Mouse (Mus musculus) CD4-positive, CD25-positive, alpha-beta regulatory T cell, adult 4 months (primary cell): ENCODE results near the gene Hpcal4. TPM values are rescaled to one million over a fixed set of nuclear protein-coding genes. Genes with fewer than 3 reads are reported as not detected.
"Not testable (repeated sequence)": the region's sequence is repeated elsewhere in the genome, so short reads cannot be mapped to it uniquely, and the experiment has no call there.

Source experiments
- ATAC-seq: one replicate; pipeline ENCODE4 v1.8.0; 2017
- polyA plus RNA-seq, 2 experiments: library from polyadenylated mRNA; unstranded; fragments of 100-300 nt; shearing (Covaris generic); gene quantifications; one replicate each; pipeline ENCODE4 v1.2.1; 2017

Gene Hpcal4
- not detected for polyA plus RNA-seq

DNA sequence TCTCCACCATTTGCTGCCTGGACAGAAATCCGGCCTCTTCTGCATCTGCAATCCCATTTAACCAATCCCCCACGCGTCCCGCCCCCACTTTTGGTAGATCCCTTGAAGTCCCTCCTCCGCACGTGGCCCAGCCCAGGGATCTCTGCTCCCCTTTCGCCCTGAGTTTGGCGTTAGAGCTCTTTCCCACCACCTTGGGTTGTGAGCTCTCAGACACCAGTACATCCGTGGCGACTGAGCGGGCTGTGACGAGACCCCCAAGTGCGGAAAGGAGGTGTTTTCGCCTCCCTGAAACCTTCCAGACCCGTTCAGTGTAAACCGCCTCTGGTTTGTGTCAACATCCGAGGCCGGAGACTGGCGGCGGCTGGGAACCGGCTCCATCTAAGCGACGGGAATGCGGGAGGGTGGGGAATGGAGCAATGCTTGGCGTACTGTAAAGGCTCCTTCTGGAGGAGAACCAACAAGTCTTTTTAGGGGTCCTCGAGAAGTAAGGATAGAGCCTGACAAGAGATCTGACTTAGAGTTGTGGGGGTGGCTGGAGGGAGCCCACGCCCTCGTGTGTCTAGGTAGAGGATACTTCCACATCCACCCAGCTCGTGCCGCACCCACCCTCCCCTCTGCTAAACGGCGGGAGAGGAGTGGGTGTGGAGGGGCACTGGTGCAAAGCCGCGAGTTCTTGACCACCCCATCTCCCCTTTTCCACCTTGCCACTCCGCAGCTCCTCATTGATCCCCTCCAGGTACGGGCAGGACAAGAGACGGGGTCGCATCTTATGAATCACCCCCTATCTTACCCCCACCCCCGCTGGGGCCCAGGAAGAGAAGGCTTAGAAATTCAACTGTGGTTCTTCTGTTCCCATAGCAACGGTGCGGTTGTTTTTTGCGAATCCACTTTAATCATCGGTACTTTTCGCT is at the start of gene Hpcal4:
Hpcal4 (plus strand) TSS at position 900 of the 911 bp plus-strand sequence.
- ATAC-seq = peak; percentile 65

DNA sequence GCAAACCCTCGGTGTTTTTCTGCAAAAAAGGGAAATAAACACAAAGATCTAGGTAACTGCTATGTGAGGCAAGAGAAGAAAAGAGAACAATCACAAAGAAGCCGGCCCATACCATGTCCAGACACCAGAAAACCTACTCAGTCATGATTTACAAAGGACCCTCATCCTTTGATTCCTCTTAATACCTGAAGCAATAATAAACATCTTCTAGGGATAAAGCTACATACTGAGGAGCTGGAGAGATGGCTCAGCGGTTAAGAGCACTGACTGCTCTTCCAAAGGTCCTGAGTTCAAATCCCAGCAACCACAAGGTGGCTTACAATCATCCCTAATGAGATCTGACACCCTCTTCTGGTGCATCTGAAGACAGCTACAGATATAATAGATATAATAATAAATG is 45.5 kb upstream of the Hpcal4 start:
- no peak for ATAC-seq

DNA sequence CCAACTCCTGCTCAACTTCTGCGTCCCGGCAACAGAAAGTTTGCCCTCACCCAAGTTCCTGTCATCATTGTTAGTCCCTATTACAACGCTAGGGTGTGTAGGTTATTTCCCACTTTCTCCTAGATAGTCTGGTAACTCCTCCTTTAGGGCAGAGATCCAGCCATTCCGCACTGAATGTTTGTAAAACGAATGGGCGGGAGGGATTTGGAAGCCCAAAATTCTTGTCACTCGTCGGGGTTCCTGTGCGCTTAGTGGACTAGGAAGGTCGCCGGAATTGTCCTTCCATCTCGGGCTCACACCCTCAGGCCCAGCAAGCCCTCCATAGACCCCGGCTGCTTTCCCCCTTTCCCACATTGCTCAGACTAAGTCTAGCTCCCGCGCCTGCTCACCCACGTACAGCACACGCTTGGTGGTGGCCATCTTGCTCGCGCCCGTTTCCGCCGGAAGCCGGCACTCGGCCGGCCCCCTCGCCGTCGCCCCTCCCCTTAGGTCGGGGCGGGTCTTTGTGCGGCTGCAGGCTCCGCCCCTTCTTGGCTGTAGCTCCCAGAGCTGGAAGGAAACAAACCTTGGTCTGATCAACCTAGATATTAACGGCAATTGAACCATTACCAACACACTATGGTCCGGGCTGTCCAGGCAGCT is 43.4 kb upstream of the Hpcal4 start, which contains the start of gene Ppie:
Ppie (minus strand) TSS at position 439 of the 642 bp plus-strand sequence.
- peak; percentile 99 for ATAC-seq

DNA sequence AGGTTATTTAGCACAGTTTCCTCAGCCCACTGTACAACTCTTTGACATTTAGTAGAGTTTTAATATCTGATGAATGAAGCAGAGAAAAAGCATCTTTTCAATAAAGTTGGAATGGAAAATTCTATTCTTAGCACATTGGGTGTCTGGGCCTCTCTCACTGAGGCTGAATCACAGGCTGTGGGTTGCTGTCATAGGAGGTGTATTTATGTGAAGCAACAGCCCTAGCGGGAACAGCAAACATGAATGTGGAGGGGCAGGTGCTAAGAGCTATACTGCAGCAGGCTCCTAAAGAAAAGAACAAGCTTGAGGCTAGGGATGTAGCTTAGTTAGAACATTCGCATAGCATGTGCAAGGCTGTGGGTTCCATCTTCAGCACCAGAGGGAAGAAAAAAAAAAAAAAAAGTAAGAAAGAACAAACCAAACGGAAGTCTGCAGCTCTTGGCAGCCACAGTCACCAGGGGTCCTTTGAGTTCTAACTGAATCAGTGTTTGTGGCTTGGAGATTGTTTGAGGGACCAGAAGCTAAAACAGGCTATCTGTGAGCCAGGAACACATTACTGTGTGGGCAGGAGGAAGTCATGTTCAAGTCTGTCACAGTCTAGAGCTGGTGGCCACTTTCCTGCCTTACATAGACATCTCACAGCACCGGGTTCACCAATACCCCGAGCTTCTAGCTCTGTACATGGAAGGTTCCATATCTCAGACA is 35.4 kb upstream of the Hpcal4 start:
- ATAC-seq = peak; percentile 57

DNA sequence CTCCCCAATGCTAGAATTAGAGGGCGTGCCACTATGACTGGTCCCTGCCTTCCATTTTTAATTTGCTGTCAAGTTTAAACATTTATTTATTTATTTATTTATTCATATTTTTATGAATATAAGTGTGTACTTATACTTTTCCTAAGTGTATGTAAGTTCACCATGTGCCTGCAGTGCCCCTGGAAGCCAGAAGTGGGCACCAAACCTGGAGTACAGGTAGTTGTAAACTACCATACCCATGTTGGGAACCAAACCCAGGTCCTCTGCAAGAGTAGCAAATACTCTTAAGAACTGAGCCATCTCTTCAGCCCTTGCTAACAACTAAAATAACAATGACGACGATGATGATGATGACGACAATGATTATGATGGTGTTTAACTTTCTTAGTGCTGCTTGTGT is 31.0 kb upstream of the Hpcal4 start:
- no peak for ATAC-seq

DNA sequence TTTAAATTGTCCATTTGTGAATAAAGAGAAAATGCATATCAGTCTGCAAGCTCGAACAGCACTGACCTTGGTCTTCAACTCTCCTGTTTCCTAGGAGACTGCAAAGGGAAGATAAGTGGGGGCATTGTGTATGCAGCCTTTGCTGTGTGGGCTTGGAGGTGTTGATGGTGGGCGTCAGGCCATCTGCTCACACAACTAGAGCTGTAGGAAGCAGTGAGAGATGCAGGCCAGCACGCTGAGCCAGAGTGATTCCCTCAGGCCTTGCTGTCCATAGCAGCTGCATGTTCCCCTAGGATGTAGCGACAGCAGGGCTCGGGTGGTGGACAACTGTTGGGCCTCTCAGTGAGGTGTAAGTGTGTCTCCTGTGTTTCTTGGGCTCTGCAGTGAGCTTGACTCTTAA is 30.1 kb upstream of the Hpcal4 start:
- no peak for ATAC-seq

DNA sequence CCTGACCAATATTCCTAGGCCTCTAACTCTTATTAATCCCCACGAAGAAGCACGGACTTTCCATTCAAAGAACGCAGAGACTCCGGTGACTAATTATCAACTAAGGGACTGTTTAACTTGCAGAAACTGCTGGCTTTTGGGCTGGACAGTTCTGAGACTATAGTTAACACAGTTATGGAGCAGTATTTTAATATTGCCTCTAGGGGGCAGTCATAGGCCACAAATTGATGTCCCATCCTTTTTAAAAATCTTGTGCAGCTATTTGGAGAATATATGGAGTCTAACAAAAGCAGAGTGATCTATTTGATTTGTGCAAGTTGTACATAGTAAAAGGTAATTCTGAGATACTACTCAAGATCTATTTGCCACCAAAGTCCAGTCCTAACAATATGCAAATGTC is 28.0 kb upstream of the Hpcal4 start:
- no peak for ATAC-seq

DNA sequence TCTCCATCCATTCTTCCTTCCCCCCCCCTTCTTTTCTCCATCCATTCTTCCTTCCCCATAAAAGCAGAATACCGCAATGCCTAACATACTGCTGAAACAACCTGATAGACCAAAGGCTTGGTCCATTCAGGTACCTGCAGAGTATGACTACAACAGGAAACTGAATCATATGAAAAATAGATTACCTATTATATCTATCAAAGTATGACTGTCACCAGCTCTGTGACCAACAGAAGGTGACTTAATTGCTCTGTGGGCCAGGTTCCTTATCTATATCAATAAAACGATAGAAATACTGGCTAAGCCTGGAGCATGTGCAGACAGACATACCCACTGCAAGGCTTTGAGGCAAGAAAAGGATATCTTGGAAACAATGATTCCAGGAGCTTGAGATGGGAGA is 27.6 kb upstream of the Hpcal4 start:
- ATAC-seq = no peak

DNA sequence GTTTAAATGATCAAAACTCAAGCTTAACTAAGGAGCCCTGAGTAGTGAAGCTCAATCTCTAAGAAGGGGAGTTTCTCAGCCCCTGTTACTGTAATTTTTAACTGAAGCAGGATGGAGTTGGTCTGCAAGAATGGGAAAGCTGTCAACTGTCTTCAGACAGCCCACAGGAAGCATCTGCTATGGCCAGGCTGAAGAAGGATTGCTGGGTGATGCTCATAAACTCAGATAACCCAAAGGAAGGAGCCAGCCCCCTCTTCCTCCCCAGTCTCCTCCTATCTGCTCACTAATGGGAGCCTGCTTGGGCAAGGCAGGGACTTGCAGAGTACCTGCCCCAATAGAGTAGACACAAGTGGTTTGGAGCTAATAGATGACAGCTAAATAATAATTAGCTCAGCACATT is 27.2 kb upstream of the Hpcal4 start:
- no peak for ATAC-seq

DNA sequence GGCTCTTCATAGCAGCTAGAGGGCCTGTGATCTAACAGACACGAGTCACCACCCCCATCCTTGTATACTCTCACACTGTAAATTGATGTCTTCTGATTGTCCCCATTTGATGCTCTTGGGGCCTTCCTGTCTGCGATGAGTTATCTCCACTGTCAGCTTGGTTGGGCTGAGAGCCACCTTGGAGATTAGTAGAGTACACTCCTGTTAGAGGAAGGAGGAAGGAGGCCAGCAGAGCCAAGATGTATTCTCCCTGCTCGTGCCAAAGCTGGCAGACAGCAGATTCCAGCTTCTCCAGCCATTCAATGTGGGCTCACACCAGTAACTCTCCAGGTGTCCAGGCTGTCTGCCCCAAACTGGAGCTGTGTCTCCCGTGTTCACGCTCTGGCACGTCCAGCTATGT is 22.5 kb upstream of the Hpcal4 start:
- no peak for ATAC-seq

DNA sequence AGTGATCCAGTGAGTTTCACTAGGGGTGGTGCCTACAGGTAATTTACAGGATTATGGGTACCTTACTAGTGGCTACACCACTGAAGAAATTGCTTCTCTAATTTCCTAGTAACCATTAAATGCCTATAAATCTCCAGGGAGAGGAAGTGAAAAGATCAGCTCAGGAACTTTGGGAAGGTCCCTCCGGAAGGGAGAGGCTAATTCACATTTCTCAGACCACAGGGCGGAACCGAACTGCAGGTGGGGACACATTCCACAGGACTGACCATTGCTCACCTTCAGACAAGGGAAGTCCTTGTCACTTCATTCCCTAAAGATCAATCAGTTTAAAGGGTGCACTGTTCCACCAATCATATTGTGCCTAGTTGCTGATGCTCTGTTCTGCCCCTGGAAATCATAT is 21.8 kb upstream of the Hpcal4 start:
- ATAC-seq = not testable (repeated sequence)

DNA sequence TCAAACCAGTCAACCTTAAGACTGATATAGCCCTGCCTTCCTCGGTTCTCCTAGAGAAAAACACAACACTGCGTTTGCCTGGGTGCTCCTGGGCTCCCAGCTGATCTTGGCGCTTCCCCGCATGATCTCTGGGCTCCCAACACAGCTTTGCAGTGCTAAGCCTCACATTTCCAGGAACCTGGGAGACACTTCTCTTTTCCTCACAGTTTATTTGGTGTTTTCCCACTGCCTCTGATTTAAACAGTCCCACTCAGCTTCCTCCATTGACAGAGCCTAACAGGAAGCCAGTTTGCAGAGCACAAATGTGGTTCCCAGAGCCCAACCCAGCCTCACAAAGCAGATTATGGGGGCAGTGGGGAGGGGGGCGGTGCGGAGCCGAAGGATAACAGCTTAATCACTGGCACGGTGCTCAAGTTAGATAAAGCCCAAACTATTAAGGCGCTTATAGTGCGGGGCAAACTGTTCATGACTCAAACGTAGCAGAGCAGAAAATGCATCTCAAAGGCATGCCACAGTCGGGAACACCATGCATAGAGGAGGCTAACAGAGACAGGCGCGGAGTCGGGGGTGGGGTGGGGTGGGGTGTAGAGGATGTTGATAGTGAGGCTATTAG is 20.6 kb upstream of the Hpcal4 start:
- ATAC-seq = no peak

DNA sequence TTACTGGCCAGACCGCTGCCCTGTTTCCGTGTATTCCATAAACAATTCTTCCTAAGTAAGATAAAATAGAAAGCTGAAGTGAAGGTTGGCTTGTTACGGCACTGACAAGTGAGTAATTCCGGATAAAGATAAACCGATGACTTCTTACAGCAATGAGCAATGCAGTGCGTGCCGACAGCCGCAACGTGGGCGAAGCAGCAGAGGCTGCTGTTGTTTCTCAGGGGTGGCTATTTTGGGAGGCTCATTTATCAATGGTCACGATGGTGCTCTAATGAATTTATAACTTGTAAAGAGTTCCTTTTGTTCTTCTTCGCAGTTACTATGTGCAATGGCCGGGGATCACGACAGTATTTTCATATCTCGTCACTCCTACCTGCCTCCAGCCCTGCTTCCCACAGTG is 18.9 kb upstream of the Hpcal4 start:
- no peak for ATAC-seq

DNA sequence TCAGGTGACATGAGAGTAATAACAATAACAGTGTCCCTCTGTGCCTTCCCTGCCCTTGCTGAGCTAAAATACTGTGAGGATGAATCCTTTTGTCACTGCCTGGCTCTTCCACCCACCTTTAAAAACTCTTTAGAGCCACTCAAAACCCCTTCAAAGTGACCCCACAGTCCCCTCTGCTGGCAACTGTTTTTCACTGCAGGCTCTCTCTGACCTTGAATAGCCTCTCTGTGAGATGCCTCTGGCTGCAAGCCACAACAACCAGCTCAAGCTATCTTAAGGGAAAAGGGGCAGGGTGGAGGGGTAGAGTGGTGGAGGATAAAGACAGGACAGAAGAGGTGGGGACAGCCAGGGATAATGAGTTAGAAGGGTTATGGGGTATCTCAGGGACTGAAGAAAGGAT is 11.2 kb upstream of the Hpcal4 start:
- ATAC-seq = no peak

DNA sequence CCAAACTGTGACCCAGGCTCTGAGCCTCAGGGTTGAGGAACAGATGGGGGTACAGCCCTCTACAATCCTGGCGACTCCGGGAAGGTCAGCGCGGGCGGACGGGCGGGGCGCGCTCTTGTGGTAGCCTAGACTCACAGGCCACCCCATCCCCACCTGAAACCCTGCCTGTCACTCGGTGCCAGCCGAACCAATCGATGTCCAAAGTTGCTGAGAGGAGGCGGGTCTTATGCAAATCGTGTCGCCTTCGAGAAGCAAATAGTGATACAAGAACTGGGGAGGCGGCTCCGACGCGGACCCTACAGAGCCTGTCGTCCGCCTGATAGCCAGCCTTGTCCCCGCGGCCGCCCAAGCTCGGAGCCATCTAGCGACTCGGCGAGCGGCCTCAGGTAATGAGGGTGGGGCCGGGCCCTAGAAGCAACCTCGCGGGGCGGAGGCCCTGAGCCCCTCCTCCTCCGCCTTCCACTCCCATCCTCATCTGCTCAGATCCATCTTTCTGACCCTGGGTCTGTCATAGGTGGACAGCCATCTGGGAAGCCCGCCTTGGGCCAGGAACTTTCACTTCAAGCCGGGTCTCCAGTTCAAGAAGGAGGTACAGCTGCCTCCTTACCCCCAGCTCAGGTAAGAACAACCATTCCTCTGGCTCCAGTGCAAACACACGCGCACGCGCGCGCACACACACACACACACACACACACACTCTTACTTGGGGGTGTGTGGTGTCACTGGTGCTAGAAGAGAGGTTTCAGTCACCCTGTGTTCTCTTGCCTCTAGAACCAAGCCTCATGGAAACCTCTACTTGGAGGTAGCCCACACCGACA is 421 bp downstream of the Hpcal4 start:
- peak; percentile 82 for ATAC-seq

DNA sequence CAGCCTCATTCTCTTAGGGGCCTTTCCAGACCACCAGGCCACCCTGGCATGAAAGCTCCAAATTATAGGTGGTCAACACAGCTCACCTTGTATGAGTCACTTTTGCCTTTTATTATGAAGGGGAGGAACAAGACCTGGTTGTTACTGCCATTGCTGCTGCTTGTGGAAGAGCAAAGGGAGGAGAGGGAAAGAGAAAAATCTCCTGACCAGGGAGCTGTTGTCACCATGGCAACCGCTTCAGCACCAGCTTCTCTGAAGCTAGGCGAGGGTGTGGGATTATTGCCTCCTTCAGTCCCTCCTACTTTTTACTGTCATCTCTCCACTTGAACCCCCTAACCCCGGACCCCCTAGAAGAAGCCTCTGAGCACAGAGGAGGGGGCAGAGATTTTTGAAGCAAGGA is 1.8 kb downstream of the Hpcal4 start:
- no peak for ATAC-seq

DNA sequence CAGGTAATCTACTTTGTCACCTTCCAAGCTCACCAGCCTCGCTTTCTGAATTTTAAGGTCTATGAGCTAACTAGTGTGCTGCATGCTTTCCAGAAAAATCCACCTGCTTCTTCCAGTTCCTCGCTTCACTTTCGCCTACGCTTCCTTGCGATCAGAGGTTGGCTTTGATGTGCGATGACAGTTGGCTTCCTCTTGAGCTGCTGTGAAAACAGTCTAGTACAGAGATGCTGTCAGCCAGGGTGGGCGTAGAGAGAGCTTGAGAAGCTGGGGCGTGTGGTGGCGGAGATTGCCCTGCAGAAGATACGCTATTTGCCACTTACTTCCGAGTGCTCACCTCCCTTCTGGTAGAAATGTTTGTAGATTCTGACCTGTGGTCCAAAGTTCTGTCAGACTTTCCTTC is 9.3 kb downstream of the Hpcal4 start:
- ATAC-seq = no peak

DNA sequence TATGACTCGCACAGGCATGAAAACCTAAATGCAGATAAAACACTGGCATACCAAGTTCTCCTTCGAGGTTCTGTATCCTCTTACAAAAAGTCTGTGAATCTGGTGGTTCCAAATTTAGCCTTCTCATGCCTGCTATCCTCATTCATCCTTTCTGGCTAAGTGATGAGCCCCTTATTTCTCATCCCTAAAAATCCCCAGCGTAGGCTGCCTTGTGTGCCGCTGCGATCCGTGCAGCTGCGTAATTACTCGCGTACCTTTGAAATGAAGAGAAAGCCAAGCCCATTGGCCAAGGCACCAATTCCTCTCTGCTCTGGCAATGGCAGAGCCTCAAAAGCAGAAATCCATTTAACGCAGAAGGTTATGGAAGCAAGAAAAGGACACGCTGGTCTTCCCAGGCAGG is 10.8 kb downstream of the Hpcal4 start:
- ATAC-seq = no peak

DNA sequence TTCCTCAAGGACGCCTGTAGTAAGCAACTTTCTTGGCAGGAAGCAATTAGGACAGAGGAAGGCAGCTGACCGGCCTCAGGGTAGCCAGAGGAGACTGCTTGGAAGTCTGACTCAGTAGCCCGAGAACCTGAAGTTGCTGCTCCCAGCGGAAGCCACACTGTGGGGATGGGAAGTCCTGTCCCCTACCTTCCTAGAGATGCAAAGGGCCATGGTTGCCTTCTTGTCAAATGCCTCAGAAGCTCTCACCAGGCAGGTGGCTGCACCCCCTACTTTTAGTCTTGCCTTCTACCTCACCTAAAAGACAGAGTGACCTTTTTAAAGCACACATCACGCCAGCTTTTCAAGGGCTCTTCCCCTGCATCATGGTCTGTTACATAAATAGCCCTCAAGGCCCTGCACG is 13.7 kb downstream of the Hpcal4 start:
- no peak for ATAC-seq

DNA sequence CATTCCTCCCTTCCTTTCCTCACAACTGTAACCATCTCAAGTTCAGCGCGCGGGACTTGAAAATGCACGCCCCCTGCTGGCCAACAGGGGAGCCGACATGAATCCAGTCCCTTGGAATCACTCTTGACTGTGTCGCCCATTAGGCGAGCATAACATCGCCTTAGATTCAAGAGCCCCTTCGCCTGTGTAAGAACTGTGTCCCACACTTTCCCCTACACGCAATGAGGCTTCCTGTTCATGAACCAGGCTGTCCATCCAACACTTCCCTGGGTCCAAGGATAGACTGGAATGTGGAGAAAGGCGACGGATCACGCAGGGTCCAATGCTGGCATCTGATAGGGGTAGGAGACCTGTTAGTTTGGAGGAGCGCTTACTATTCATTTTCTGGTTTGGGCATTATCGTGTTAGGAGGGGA is 17.8 kb downstream of the Hpcal4 start:
- ATAC-seq = no peak

DNA sequence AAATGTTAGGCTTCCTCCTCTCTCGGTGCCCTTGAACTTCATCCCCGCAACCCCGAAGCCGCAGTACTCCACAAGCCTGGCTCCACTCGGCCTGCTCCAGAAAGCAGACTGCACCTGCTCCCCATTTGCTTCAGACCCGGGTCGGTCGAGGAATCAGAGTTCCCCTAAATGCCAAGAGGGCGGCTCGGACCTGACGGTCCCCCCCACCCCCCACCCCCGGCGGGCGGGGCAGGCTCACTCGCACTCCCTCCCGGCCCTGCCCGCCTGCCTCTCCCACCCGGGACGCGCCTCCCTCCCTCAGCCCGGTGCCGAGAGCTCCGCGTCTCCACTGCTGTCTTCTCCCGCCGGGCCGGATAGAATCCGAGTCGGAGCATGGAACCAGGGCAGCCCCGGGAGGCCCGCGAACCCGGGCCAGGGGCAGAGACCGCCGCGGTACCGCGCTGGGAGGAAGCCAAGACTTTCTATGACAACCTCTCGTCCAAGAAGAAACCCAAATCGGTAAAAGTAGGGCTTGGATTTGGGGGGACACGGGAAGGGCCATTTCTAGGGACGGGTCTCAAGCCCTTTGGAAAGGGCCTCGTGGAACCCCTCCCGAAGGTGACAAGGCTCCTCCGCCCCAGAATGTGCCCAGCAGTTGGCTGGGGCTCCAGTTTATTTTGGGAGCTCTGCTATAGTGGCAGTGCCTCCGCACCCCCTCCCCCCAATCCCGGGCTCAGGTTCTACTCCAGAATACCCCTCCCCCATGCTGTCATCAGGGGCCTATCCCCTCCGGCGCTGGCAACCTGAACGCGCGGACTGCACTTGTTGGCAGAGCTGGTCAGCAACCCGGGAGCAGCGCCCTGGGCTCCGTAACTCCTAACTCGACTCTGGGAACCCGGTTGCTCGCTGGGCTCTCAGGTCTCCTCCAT is 18.4 kb downstream of the Hpcal4 start, which contains the start of gene Nt5c1a:
Nt5c1a (plus strand) TSS at position 319 of the 908 bp plus-strand sequence.
- ATAC-seq = no peak
